In the genomic region with DNA sequence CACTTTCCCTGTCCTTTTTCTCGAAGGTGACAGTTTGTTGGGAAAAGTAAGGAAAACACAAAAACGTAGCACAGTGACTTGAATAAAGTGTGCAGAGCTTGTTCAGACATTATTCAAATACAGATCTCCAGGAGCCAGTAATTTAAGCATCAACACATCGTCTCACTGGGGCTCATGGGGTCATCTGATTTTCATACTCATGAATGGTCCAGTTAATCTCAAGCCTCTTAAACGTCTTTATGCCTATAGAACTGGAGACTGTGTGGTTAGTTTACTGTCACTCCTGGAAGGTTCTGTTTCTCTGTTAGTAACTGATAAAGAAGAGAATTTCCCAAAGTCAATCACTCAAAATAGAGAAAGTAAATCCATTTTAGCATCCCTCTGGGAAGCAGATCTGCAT, we compare ENCODE assay signal across 15 mouse cellular contexts.
"Had no signal": no experiment of that assay in that cellular context is flagged by ENCODE, and none has a peak within 500 bp of the region (broad histone marks: within the 10 kb centered on the region; RNA-seq: fewer than 3 reads in every experiment).

No protein-coding gene starts in this region.

- H3K9me3 ChIP-seq: neural tube, embryonic 15.5 days; stomach, embryonic 15.5 days had no signal

- DNase-seq: retina, postnatal 1 day; right cerebral cortex, adult 18-20 months; right cerebral cortex, postnatal 14 days; right cerebral cortex, postnatal 25 days; right cerebral cortex, postnatal 4 days; spleen, adult 18-20 months; thymus, adult 18-20 months; thymus, adult 2 months; thymus, postnatal 14 days; thymus, postnatal 25 days; thymus, postnatal 36 days; thymus, postnatal 4 days had no signal

- H3K27ac ChIP-seq: neural tube, embryonic 15.5 days; stomach, embryonic 15.5 days; stomach, postnatal 0 days had no signal

- H3K4me2 ChIP-seq: neural tube, embryonic 15.5 days; stomach, embryonic 15.5 days had no signal

- H3K36me3 ChIP-seq: neural tube, embryonic 15.5 days; stomach, embryonic 15.5 days had no signal

- H3K27me3 ChIP-seq: neural tube, embryonic 15.5 days; stomach, embryonic 15.5 days had no signal

- H3K4me3 ChIP-seq: neural tube, embryonic 15.5 days; stomach, embryonic 15.5 days had no signal

- H3K9ac ChIP-seq: neural tube, embryonic 15.5 days; stomach, embryonic 15.5 days had no signal

- H3K4me1 ChIP-seq: neural tube, embryonic 15.5 days; stomach, embryonic 15.5 days had no signal
